Mouse (Mus musculus) intestine, embryonic 15.5 days (tissue): ENCODE data around the gene Slc6a2. TPM values are rescaled to one million over a fixed set of nuclear protein-coding genes. Genes with fewer than 3 reads are reported as not detected.
A peak's percentile ranks its signal among the peaks of the same experiment; 100 is the strongest.

Experiments used
- ATAC-seq: fragments of 200-750 bp; cut with Nextera tagmentation; 2 replicates; pipeline ENCODE4 v1.8.0; 2017; ENCODE audit warnings: moderate TSS enrichment, moderate library complexity
- H3K27ac ChIP-seq: fragments of 300-500 bp; sonication (generic); 2 replicates; pipeline ENCODE4 v1.5.1; 2015; ENCODE audit warnings: mild to moderate bottlenecking, inconsistent platforms
- H3K27me3 ChIP-seq: fragments of 300-500 bp; sonication (generic); replicated peaks from 2 replicates; pipeline ENCODE4 v1.6.1; 2015; ENCODE audit warnings: inconsistent platforms
- H3K36me3 ChIP-seq: fragments of 300-500 bp; sonication (generic); 2 replicates; pipeline ENCODE4 v1.6.1; 2015; ENCODE audit warnings: inconsistent platforms
- H3K4me1 ChIP-seq: fragments of 300-500 bp; sonication (generic); replicated peaks from 2 replicates; pipeline ENCODE4 v1.6.1; 2015; ENCODE audit warnings: inconsistent platforms
- H3K4me2 ChIP-seq: fragments of 300-500 bp; sonication (generic); replicated peaks from 2 replicates; pipeline ENCODE4 v1.6.1; 2015; ENCODE audit warnings: mild to moderate bottlenecking, inconsistent platforms
- H3K4me3 ChIP-seq: fragments of 300-500 bp; sonication (generic); replicated peaks from 2 replicates; pipeline ENCODE4 v1.5.1; 2015; ENCODE audit warnings: inconsistent platforms
- H3K9ac ChIP-seq: fragments of 300-500 bp; sonication (generic); 2 replicates; pipeline ENCODE4 v1.6.1; 2015; ENCODE audit warnings: inconsistent platforms
- H3K9me3 ChIP-seq: fragments of 300-500 bp; sonication (generic); 2 replicates; pipeline ENCODE4 v1.6.1; 2016; ENCODE audit warnings: inconsistent platforms
- whole genome bisulfite sequencing: fragments of 180-500 bp; shearing (Covaris S2); methylation state at CpG from one replicate; pipeline ENCODE4 v1.1.7; 2015; 5-methylcytosine and 5-hydroxymethylcytosine counted together
- polyA plus RNA-seq: library from polyadenylated mRNA; unstranded; fragments of >200 nt; fragmentation: Nextera tagmentation; extraction: Ambion mirVana; gene quantifications from 2 replicates; pipeline ENCODE4 v1.2.1, GENCODE M21; 2015

Gene Slc6a2
- 0.71 and 1.3 TPM in 2 replicates for polyA plus RNA-seq

- H3K9ac ChIP-seq, result no peak within 1 kb of the TSS
These were observed at the start of gene Slc6a2 for GRCm38 (mm10) chr8:92959779-92960178. TSS of gene Slc6a2 (plus strand) at chr8:92960079.

DNA sequence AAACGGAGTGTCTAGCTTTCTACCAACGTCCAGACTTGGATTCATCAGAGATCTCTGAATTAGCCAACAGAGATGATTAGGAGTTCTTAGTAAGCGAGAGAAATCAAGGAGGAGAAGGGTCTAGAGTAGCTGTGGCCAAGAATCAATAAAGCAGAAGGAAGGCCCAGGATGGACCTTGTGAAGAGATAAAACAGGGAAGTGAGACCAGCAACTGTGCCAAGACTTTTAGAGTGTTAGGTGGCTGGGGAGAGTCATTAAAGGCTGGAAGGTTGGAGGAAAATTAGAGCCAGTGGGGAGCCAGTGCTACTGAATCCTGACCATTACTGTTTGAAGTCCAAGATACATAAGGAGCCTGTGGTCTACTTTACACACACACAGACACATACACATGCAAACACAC, 48.4 kb upstream of the Slc6a2 start:
- WGBS, result 89% methylated on average over 3 of the region's 3 CpGs
- H3K4me2 ChIP-seq, result no peak overlapping the region
- H3K9ac ChIP-seq, result no peak overlapping the region
- no peak overlapping the region for H3K4me3 ChIP-seq
- H3K27me3 ChIP-seq, result no peaks in the 10 kb centered on the region
- ATAC-seq, result no peak
- no peak overlapping the region for H3K27ac ChIP-seq
- H3K36me3 ChIP-seq, result no peaks in the 10 kb centered on the region
- H3K9me3 ChIP-seq, result no peaks in the 10 kb centered on the region
- H3K4me1 ChIP-seq, result no peaks in the 10 kb centered on the region

More at GRCm38 (mm10) chr8:92959779-92960178, at the start of gene Slc6a2:
- H3K36me3 ChIP-seq, result no peaks in the 10 kb centered on the region
- peak within 1 kb of the TSS; percentile 33 for H3K4me3 ChIP-seq
- peaks cover 45% of the 10 kb centered on the region for H3K27me3 ChIP-seq
- H3K4me1 ChIP-seq, result peaks cover 11% of the 10 kb centered on the region
- no peak within 1 kb of the TSS for H3K27ac ChIP-seq
- H3K9me3 ChIP-seq, result no peaks in the 10 kb centered on the region
- 65% methylated on average over 10 of the region's 10 CpGs for WGBS
- ATAC-seq, result no peak
- peak within 1 kb of the TSS; percentile 78 for H3K4me2 ChIP-seq

GRCm38 (mm10) chr8:92913396-92913795, 46.5 kb upstream of the Slc6a2 start:
- no peak overlapping the region for H3K9ac ChIP-seq
- WGBS, result 85% methylated on average over 7 of the region's 7 CpGs
- no peak overlapping the region for H3K27ac ChIP-seq
- H3K27me3 ChIP-seq, result no peaks in the 10 kb centered on the region
- ATAC-seq, result no peak
- no peaks in the 10 kb centered on the region for H3K9me3 ChIP-seq
- H3K36me3 ChIP-seq, result no peaks in the 10 kb centered on the region
- no peaks in the 10 kb centered on the region for H3K4me1 ChIP-seq
- no peak overlapping the region for H3K4me2 ChIP-seq
- H3K4me3 ChIP-seq, result no peak overlapping the region

DNA sequence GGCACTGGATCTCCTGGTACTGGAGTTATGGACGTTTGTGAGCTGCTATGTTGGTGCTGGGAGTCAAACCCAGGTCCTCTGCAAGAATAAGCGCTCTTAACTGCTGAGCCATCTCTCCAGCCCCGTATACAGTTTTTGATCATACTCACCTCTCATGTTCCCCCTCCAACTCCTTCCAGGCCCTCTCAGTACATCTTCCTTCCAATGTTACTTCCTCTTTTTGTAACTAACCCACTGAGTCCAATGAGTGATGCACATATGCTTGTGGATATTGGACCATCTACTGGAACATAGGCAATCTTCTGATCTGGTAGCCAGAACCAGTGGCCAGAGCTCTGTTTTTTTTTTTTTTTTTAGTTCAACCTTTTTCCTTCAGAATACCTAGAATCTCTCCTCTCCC, 43.8 kb upstream of the Slc6a2 start:
- Histone ChIP-seq H3K9ac (no peak overlapping the region), H3K9me3 (no peaks in the 10 kb centered on the region), H3K27ac (no peak overlapping the region), H3K36me3 (no peaks in the 10 kb centered on the region), H3K27me3 (no peaks in the 10 kb centered on the region), H3K4me2 (no peak overlapping the region), H3K4me1 (no peaks in the 10 kb centered on the region), H3K4me3 (no peak overlapping the region)
- 82% methylated on average over 3 of the region's 3 CpGs for WGBS
- ATAC-seq, result no peak

GRCm38 (mm10) chr8:92921768-92922167, 38.1 kb upstream of the Slc6a2 start:
- no peaks in the 10 kb centered on the region for H3K27me3 ChIP-seq
- H3K4me3 ChIP-seq, result no peak overlapping the region
- no peak overlapping the region for H3K9ac ChIP-seq
- H3K9me3 ChIP-seq, result no peaks in the 10 kb centered on the region
- no peak overlapping the region for H3K4me2 ChIP-seq
- no peak overlapping the region for H3K27ac ChIP-seq
- ATAC-seq, result no peak
- 90% methylated on average over 3 of the region's 3 CpGs for WGBS
- H3K4me1 ChIP-seq, result no peaks in the 10 kb centered on the region
- H3K36me3 ChIP-seq, result no peaks in the 10 kb centered on the region

GRCm38 (mm10) chr8:92928986-92929385, 30.9 kb upstream of the Slc6a2 start:
- no peak for ATAC-seq

GRCm38 (mm10) chr8:92938056-92938455, 21.8 kb upstream of the Slc6a2 start:
- H3K36me3 ChIP-seq, result no peaks in the 10 kb centered on the region
- H3K9me3 ChIP-seq, result no peaks in the 10 kb centered on the region
- no peaks in the 10 kb centered on the region for H3K27me3 ChIP-seq
- WGBS, result 74% methylated on average over 4 of the region's 4 CpGs
- H3K27ac ChIP-seq, result no peak overlapping the region
- H3K4me1 ChIP-seq, result 0 out of 2 replicates have a peak, but pooled peaks cover under 1% of the 10 kb centered on the region
- no peak for ATAC-seq
- no peak overlapping the region for H3K4me2 ChIP-seq
- H3K4me3 ChIP-seq, result no peak overlapping the region
- H3K9ac ChIP-seq, result no peak overlapping the region

More at GRCm38 (mm10) chr8:92928986-92929385, 30.9 kb upstream of the Slc6a2 start:
- H3K4me3 ChIP-seq, result no peak overlapping the region
- no peaks in the 10 kb centered on the region for H3K36me3 ChIP-seq
- H3K9me3 ChIP-seq, result no peaks in the 10 kb centered on the region
- H3K9ac ChIP-seq, result no peak overlapping the region
- H3K27ac ChIP-seq, result no peak overlapping the region
- WGBS, result 79% methylated on average over 4 of the region's 4 CpGs
- H3K4me2 ChIP-seq, result no peak overlapping the region
- H3K27me3 ChIP-seq, result no peaks in the 10 kb centered on the region
- H3K4me1 ChIP-seq, result no peaks in the 10 kb centered on the region

DNA sequence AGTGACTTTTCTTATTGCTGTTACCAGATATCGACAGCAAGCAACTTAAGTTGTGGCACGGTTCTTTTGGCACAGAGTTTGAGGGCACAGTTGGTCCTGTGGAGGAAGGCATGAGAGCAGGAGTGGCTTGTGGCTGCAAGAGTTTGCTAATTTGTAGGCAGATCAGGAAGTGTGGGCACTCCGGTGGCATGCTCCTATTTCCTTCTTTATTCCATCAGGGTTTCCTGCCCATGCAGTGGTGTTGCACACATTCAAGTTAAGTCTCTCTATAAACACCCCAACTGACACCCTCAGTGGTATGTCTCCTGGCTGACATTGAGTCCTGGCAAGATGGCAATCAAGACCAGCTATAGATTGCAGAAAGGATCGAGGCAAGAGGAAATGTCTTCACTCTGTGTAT, 10.8 kb upstream of the Slc6a2 start:
- no peaks in the 10 kb centered on the region for H3K9me3 ChIP-seq
- H3K36me3 ChIP-seq, result no peaks in the 10 kb centered on the region
- no peak overlapping the region for H3K4me3 ChIP-seq
- no peaks in the 10 kb centered on the region for H3K27me3 ChIP-seq
- 89% methylated on average over 4 of the region's 4 CpGs for WGBS
- no peak overlapping the region for H3K9ac ChIP-seq
- no peak overlapping the region for H3K27ac ChIP-seq
- H3K4me2 ChIP-seq, result no peak overlapping the region
- H3K4me1 ChIP-seq, result no peaks in the 10 kb centered on the region
- no peak for ATAC-seq

GRCm38 (mm10) chr8:92950639-92951371, 9.1 kb upstream of the Slc6a2 start:
- Histone ChIP-seq H3K36me3 (no peaks in the 10 kb centered on the region), H3K27me3 (no peaks in the 10 kb centered on the region), H3K4me2 (no peak overlapping the region), H3K27ac (no peak overlapping the region), H3K9ac (no peak overlapping the region), H3K9me3 (no peaks in the 10 kb centered on the region), H3K4me1 (no peaks in the 10 kb centered on the region), H3K4me3 (no peak overlapping the region)
- no peak for ATAC-seq
- 48% methylated on average over 12 of the region's 12 CpGs for WGBS

DNA sequence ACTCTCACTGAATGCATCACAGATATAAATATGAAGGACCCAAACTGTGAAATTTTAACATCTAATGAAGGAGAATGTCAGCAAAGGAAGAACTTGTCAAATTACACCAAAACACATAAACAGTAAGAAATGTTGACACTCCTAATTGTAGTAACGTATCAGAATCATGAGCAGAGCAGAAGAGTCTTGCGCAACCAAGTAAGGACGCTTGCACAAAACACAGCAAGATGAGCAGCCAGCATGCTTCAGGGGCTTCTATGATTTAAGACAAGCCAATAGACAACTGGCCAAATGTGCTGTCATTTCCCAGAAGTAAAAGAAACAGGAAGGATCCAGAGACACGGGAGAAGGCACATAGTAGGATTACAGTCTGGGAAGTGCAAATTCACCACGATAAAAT, 5.8 kb upstream of the Slc6a2 start:
- WGBS, result 74% methylated on average over 5 of the region's 5 CpGs
- H3K4me3 ChIP-seq, result no peak overlapping the region
- H3K4me2 ChIP-seq, result no peak overlapping the region
- no peak for ATAC-seq
- H3K9ac ChIP-seq, result no peak overlapping the region
- no peaks in the 10 kb centered on the region for H3K4me1 ChIP-seq
- no peak overlapping the region for H3K27ac ChIP-seq
- no peaks in the 10 kb centered on the region for H3K36me3 ChIP-seq
- H3K9me3 ChIP-seq, result no peaks in the 10 kb centered on the region
- peaks cover 5% of the 10 kb centered on the region for H3K27me3 ChIP-seq

DNA sequence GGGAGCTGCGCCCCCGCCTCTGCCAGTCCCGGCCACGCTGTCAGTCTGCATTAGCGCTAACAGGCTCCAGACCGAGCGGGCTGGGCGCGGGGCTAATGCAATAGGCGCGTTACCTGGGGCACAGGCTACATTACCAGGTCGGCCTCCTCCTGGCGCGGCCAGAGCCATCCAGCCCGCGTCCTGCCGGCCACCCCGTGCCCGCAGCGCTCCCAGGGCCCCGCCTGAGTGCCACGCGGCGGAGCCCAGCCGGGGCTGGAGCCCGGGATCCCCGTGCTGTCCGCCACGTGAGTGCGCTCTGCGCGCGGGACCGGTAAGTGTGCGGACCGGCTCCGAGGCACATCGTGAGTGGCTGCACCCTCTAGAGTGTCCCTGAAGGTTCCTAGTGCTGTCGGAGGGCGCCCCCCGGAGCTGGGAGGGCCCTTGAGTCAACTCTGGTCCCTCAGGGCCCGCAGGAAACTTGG, 602 bp downstream of the Slc6a2 start:
- Histone ChIP-seq H3K27ac (no peak overlapping the region), H3K4me2 (peak overlapping the region; percentile 78), H3K9ac (no peak overlapping the region), H3K27me3 (peaks cover 45% of the 10 kb centered on the region), H3K4me1 (peaks cover 11% of the 10 kb centered on the region), H3K36me3 (no peaks in the 10 kb centered on the region), H3K9me3 (no peaks in the 10 kb centered on the region), H3K4me3 (peak overlapping the region; percentile 33)
- 1% methylated on average over 42 of the region's 42 CpGs for WGBS
- ATAC-seq, result peak; percentile 47; the same call in 1 of the 2 replicates

DNA sequence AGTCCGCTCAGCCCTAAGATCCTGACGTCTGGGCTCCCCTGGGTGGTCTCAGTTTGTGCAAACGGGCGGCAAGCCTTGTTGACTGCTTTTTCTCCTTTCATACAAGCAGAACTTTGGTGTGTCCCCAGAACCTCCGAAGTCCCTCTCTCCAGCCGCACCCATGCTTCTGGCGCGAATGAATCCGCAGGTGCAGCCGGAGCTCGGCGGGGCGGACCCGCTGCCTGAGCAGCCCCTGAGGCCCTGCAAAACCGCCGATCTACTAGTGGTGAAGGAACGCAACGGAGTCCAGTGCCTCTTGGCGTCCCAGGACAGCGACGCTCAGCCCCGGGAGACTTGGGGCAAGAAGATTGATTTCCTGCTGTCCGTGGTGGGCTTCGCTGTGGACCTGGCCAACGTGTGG, 1.2 kb downstream of the Slc6a2 start:
- peaks cover 11% of the 10 kb centered on the region for H3K4me1 ChIP-seq
- no peak overlapping the region for H3K27ac ChIP-seq
- no peaks in the 10 kb centered on the region for H3K36me3 ChIP-seq
- 1% methylated on average over 25 of the region's 25 CpGs for WGBS
- H3K9ac ChIP-seq, result no peak overlapping the region
- peak overlapping the region; percentile 33 for H3K4me3 ChIP-seq
- H3K9me3 ChIP-seq, result no peaks in the 10 kb centered on the region
- no peak for ATAC-seq
- H3K27me3 ChIP-seq, result peaks cover 45% of the 10 kb centered on the region
- peak overlapping the region; percentile 78 for H3K4me2 ChIP-seq

GRCm38 (mm10) chr8:92964556-92964955, 4.7 kb downstream of the Slc6a2 start:
- ATAC-seq, result no peak
- Histone ChIP-seq H3K27me3 (peaks cover 36% of the 10 kb centered on the region), H3K4me1 (peaks cover 11% of the 10 kb centered on the region), H3K27ac (no peak overlapping the region), H3K9ac (no peak overlapping the region), H3K9me3 (no peaks in the 10 kb centered on the region), H3K4me2 (no peak overlapping the region), H3K4me3 (no peak overlapping the region), H3K36me3 (no peaks in the 10 kb centered on the region)
- 51% methylated on average over 2 of the region's 2 CpGs for WGBS
